Mouse (Mus musculus): Measurements from ENCODE around the gene Col4a1. TPM values are rescaled to one million over a fixed set of nuclear protein-coding genes. Genes with fewer than 3 reads are reported as not detected.

Col4a1 gene
- polyA plus RNA-seq, 1 experiment from 2014 or later = 30.2 TPM

GRCm38 (mm10) chr8:11351355-11351754, 38.7 kb upstream of the Col4a1 start:
- no peaks in the 10 kb centered on the region for H3K4me1 ChIP-seq (ENCODE audit: control insufficient read depth, insufficient read depth, low read length)
- no peak overlapping the region for H3K9ac ChIP-seq (replicated peaks; ENCODE audit: low read depth, low read length)
- no peak for ATAC-seq (ENCODE audit: low read depth)
- H3K4me3 ChIP-seq (ENCODE audit: low read depth, low read length) = no peak overlapping the region
- H3K36me3 ChIP-seq (ENCODE audit: control insufficient read depth, insufficient read depth, low read length) = no peaks in the 10 kb centered on the region
- no peak overlapping the region for H3K4me2 ChIP-seq (ENCODE audit: low read depth, low read length)
- 80% methylated on average over 6 of the region's 6 CpGs for WGBS
- H3K9me3 ChIP-seq (ENCODE audit: control insufficient read depth, low read length) = no peaks in the 10 kb centered on the region
- H3K27ac ChIP-seq (ENCODE audit: low read depth, low read length) = no peak overlapping the region
- no peaks in the 10 kb centered on the region for H3K27me3 ChIP-seq (ENCODE audit: control insufficient read depth, insufficient read depth, low read length)

- WGBS = 88% methylated on average over 11 of the region's 11 CpGs
- no peaks in the 10 kb centered on the region for H3K27me3 ChIP-seq (ENCODE audit: control insufficient read depth, insufficient read depth, low read length)
- ATAC-seq (ENCODE audit: low read depth) = no peak
- no peak overlapping the region for H3K4me2 ChIP-seq (ENCODE audit: low read depth, low read length)
- no peaks in the 10 kb centered on the region for H3K9me3 ChIP-seq (ENCODE audit: control insufficient read depth, low read length)
- H3K4me1 ChIP-seq (ENCODE audit: control insufficient read depth, insufficient read depth, low read length) = no peaks in the 10 kb centered on the region
- no peak overlapping the region for H3K9ac ChIP-seq (replicated peaks; ENCODE audit: low read depth, low read length)
- H3K36me3 ChIP-seq (ENCODE audit: control insufficient read depth, insufficient read depth, low read length) = no peaks in the 10 kb centered on the region
- no peak overlapping the region for H3K4me3 ChIP-seq (ENCODE audit: low read depth, low read length)
- no peak overlapping the region for H3K27ac ChIP-seq (ENCODE audit: low read depth, low read length)
Observed at GRCm38 (mm10) chr8:11348622-11349021, 36.0 kb upstream of the Col4a1 start.

GRCm38 (mm10) chr8:11347699-11348098, 35.1 kb upstream of the Col4a1 start:
- H3K4me3 ChIP-seq (ENCODE audit: low read depth, low read length) = no peak overlapping the region
- no peak overlapping the region for H3K4me2 ChIP-seq (ENCODE audit: low read depth, low read length)
- H3K4me1 ChIP-seq (ENCODE audit: control insufficient read depth, insufficient read depth, low read length) = no peaks in the 10 kb centered on the region
- no peak for ATAC-seq (ENCODE audit: low read depth)
- H3K9me3 ChIP-seq (ENCODE audit: control insufficient read depth, low read length) = no peaks in the 10 kb centered on the region
- no peaks in the 10 kb centered on the region for H3K36me3 ChIP-seq (ENCODE audit: control insufficient read depth, insufficient read depth, low read length)
- no peak overlapping the region for H3K27ac ChIP-seq (ENCODE audit: low read depth, low read length)
- no peaks in the 10 kb centered on the region for H3K27me3 ChIP-seq (ENCODE audit: control insufficient read depth, insufficient read depth, low read length)
- no peak overlapping the region for H3K9ac ChIP-seq (replicated peaks; ENCODE audit: low read depth, low read length)
- 82% methylated on average over 9 of the region's 9 CpGs for WGBS

- Histone ChIP-seq H3K9ac (replicated peaks; ENCODE audit: low read depth, low read length) (no peak overlapping the region), H3K36me3 (ENCODE audit: control insufficient read depth, insufficient read depth, low read length) (no peaks in the 10 kb centered on the region), H3K27me3 (ENCODE audit: control insufficient read depth, insufficient read depth, low read length) (no peaks in the 10 kb centered on the region), H3K9me3 (ENCODE audit: control insufficient read depth, low read length) (no peaks in the 10 kb centered on the region), H3K4me2 (ENCODE audit: low read depth, low read length) (no peak overlapping the region), H3K4me1 (ENCODE audit: control insufficient read depth, insufficient read depth, low read length) (no peaks in the 10 kb centered on the region), H3K4me3 (ENCODE audit: low read depth, low read length) (no peak overlapping the region), H3K27ac (ENCODE audit: low read depth, low read length) (no peak overlapping the region)
- ATAC-seq (ENCODE audit: low read depth) = no peak
- 90% methylated on average over 10 of the region's 10 CpGs for WGBS
Observed at GRCm38 (mm10) chr8:11346225-11346624, 33.6 kb upstream of the Col4a1 start.

- Histone ChIP-seq H3K27me3 (ENCODE audit: control insufficient read depth, insufficient read depth, low read length) (no peaks in the 10 kb centered on the region), H3K4me2 (ENCODE audit: low read depth, low read length) (no peak overlapping the region), H3K9ac (replicated peaks; ENCODE audit: low read depth, low read length) (no peak overlapping the region), H3K9me3 (ENCODE audit: control insufficient read depth, low read length) (no peaks in the 10 kb centered on the region), H3K27ac (ENCODE audit: low read depth, low read length) (no peak overlapping the region), H3K4me3 (ENCODE audit: low read depth, low read length) (no peak overlapping the region), H3K4me1 (ENCODE audit: control insufficient read depth, insufficient read depth, low read length) (0 out of 2 replicates have a peak, but pooled peaks cover 2% of the 10 kb centered on the region), H3K36me3 (ENCODE audit: control insufficient read depth, insufficient read depth, low read length) (no peaks in the 10 kb centered on the region)
- ATAC-seq (ENCODE audit: low read depth) = no peak
- 90% methylated on average over 9 of the region's 9 CpGs for WGBS
Observed at GRCm38 (mm10) chr8:11344459-11344858, 31.8 kb upstream of the Col4a1 start.

- no peak for ATAC-seq (ENCODE audit: low read depth)
- H3K4me2 ChIP-seq (ENCODE audit: low read depth, low read length) = no peak overlapping the region
- no peak overlapping the region for H3K4me3 ChIP-seq (ENCODE audit: low read depth, low read length)
- no peaks in the 10 kb centered on the region for H3K9me3 ChIP-seq (ENCODE audit: control insufficient read depth, low read length)
- no peak overlapping the region for H3K9ac ChIP-seq (replicated peaks; ENCODE audit: low read depth, low read length)
- 82% methylated on average over 3 of the region's 3 CpGs for WGBS
- peaks cover 7% of the 10 kb centered on the region; the same call in 1 of the 2 replicates for H3K4me1 ChIP-seq (ENCODE audit: control insufficient read depth, insufficient read depth, low read length)
- no peaks in the 10 kb centered on the region for H3K36me3 ChIP-seq (ENCODE audit: control insufficient read depth, insufficient read depth, low read length)
- H3K27me3 ChIP-seq (ENCODE audit: control insufficient read depth, insufficient read depth, low read length) = no peaks in the 10 kb centered on the region
- no peak overlapping the region for H3K27ac ChIP-seq (ENCODE audit: low read depth, low read length)
Observed at GRCm38 (mm10) chr8:11341111-11341566, 28.5 kb upstream of the Col4a1 start.

- no peak overlapping the region for H3K9ac ChIP-seq (replicated peaks; ENCODE audit: low read depth, low read length)
- peaks cover 7% of the 10 kb centered on the region; the same call in 1 of the 2 replicates for H3K4me1 ChIP-seq (ENCODE audit: control insufficient read depth, insufficient read depth, low read length)
- H3K4me2 ChIP-seq (ENCODE audit: low read depth, low read length) = no peak overlapping the region
- WGBS = 74% methylated on average over 12 of the region's 12 CpGs
- H3K36me3 ChIP-seq (ENCODE audit: control insufficient read depth, insufficient read depth, low read length) = no peaks in the 10 kb centered on the region
- no peak overlapping the region for H3K27ac ChIP-seq (ENCODE audit: low read depth, low read length)
- no peak for ATAC-seq (ENCODE audit: low read depth)
- H3K4me3 ChIP-seq (ENCODE audit: low read depth, low read length) = no peak overlapping the region
- no peaks in the 10 kb centered on the region for H3K9me3 ChIP-seq (ENCODE audit: control insufficient read depth, low read length)
- no peaks in the 10 kb centered on the region for H3K27me3 ChIP-seq (ENCODE audit: control insufficient read depth, insufficient read depth, low read length)
Observed at GRCm38 (mm10) chr8:11340310-11341110, 27.9 kb upstream of the Col4a1 start.

GRCm38 (mm10) chr8:11338507-11338906, 25.9 kb upstream of the Col4a1 start:
- 86% methylated on average over 9 of the region's 9 CpGs for WGBS
- H3K27ac ChIP-seq (ENCODE audit: low read depth, low read length) = no peak overlapping the region
- no peaks in the 10 kb centered on the region for H3K36me3 ChIP-seq (ENCODE audit: control insufficient read depth, insufficient read depth, low read length)
- H3K27me3 ChIP-seq (ENCODE audit: control insufficient read depth, insufficient read depth, low read length) = no peaks in the 10 kb centered on the region
- no peak overlapping the region for H3K4me3 ChIP-seq (ENCODE audit: low read depth, low read length)
- H3K4me1 ChIP-seq (ENCODE audit: control insufficient read depth, insufficient read depth, low read length) = peaks cover 7% of the 10 kb centered on the region; the same call in 1 of the 2 replicates
- H3K4me2 ChIP-seq (ENCODE audit: low read depth, low read length) = no peak overlapping the region
- no peak overlapping the region for H3K9ac ChIP-seq (replicated peaks; ENCODE audit: low read depth, low read length)
- ATAC-seq (ENCODE audit: low read depth) = no peak
- no peaks in the 10 kb centered on the region for H3K9me3 ChIP-seq (ENCODE audit: control insufficient read depth, low read length)

- no peaks in the 10 kb centered on the region for H3K9me3 ChIP-seq (ENCODE audit: control insufficient read depth, low read length)
- H3K4me2 ChIP-seq (ENCODE audit: low read depth, low read length) = no peak overlapping the region
- H3K36me3 ChIP-seq (ENCODE audit: control insufficient read depth, insufficient read depth, low read length) = no peaks in the 10 kb centered on the region
- H3K4me1 ChIP-seq (ENCODE audit: control insufficient read depth, insufficient read depth, low read length) = peaks cover 7% of the 10 kb centered on the region; the same call in 1 of the 2 replicates
- no peak overlapping the region for H3K27ac ChIP-seq (ENCODE audit: low read depth, low read length)
- no peaks in the 10 kb centered on the region for H3K27me3 ChIP-seq (ENCODE audit: control insufficient read depth, insufficient read depth, low read length)
- no peak overlapping the region for H3K9ac ChIP-seq (replicated peaks; ENCODE audit: low read depth, low read length)
- H3K4me3 ChIP-seq (ENCODE audit: low read depth, low read length) = no peak overlapping the region
- 86% methylated on average over 10 of the region's 10 CpGs for WGBS
- ATAC-seq (ENCODE audit: low read depth) = no peak
Observed at GRCm38 (mm10) chr8:11337642-11338041, 25.0 kb upstream of the Col4a1 start.
